Mouse (Mus musculus) spleen, adult 2 months (tissue): ENCODE data around the gene Spin2g. TPM values are rescaled to one million over a fixed set of nuclear protein-coding genes. Genes with fewer than 3 reads are reported as not detected.
"Not testable (repeated sequence)": the region's sequence is repeated elsewhere in the genome, so short reads cannot be mapped to it uniquely, and the experiment has no call there.

Experiments
- DNase-seq, 2 experiments: peaks; one replicate each; pipeline versions ENCODE4 v3.0.0 to v3.0.0-alpha.2; 2012 to 2021; ENCODE audit warnings: low spot score in 2 of 2, low read depth in 1 of 2
- H3K27ac ChIP-seq: fragments of 200-500 bp; 2 replicates; pipeline ENCODE4 v1.5.1; 2012; ENCODE audit warnings: low read length, inconsistent platforms; ENCODE audit not compliant: insufficient read depth
- H3K27me3 ChIP-seq: fragments of 200-500 bp; 2 replicates; pipeline ENCODE4 v1.6.1; 2012; ENCODE audit warnings: mild to moderate bottlenecking, moderate library complexity, low read length, inconsistent platforms; ENCODE audit not compliant: control insufficient read depth, insufficient read depth
- H3K36me3 ChIP-seq: fragments of 200-500 bp; 2 replicates; pipeline ENCODE4 v1.6.1; 2012; ENCODE audit warnings: mild to moderate bottlenecking, low read length, inconsistent platforms; ENCODE audit not compliant: control insufficient read depth, insufficient read depth
- H3K4me1 ChIP-seq: fragments of 200-500 bp; 2 replicates; pipeline ENCODE4 v1.6.1; 2011; ENCODE audit warnings: inconsistent platforms; ENCODE audit not compliant: control insufficient read depth, insufficient read depth, insufficient read length
- H3K4me3 ChIP-seq: fragments of 200-500 bp; 2 replicates; pipeline ENCODE4 v1.5.1; 2011; ENCODE audit warnings: mild to moderate bottlenecking, inconsistent platforms; ENCODE audit not compliant: insufficient read depth, insufficient read length; ENCODE audit errors: extremely low read depth
- WGBS: fragments of 180-500 bp; shearing (Covaris S2); methylation state at CpG from one replicate; pipeline ENCODE4 v1.1.7; 2018; 5-methylcytosine and 5-hydroxymethylcytosine counted together
- polyA plus RNA-seq: library from polyadenylated mRNA; depleted of rRNA; stranded (reverse); fragments of >200 nt; gene quantifications from 2 replicates; pipeline ENCODE4 v1.2.3, GENCODE M21; 2012; rRNA removed

Spin2g gene
- not detected in 2 replicates for polyA plus RNA-seq

DNA sequence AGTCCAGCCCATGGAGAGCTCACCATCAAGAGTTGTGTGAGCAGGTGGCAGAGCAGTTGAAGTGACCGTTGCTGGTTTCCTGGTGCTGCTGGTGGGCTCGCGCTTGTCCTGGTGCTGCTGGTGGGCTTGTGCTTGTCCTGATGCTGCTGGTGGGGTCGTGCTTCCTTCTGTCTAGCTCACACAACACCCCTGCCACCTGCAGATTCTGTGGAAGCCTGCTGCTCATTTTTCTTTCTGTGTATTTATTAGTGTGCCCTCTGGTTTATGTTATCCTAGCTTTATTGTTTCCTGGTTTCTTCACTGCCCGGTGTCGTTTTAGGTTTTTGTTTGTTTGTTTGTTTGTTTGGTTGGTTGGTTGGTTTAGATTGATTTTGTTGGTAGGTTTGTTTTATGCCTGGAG lies at the start of gene Spin2g:
Spin2g (minus strand) TSS at position 101 of the 400 bp plus-strand sequence.
- WGBS = 85% methylated on average over 6 of the region's 6 CpGs
- DNase-seq, H3K27ac ChIP-seq, H3K4me1 ChIP-seq, H3K4me3 ChIP-seq, H3K27me3 ChIP-seq, H3K36me3 ChIP-seq: not testable (repeated sequence)

Other genes with a start within 250 kb of the Spin2g start
- not detected in 2 replicates for gene Btbd35f9, start 77.2 kb downstream of the Spin2g start, polyA plus RNA-seq
- not detected in 2 replicates for gene Btbd35f8, start 211.8 kb upstream of the Spin2g start, polyA plus RNA-seq